Mouse (Mus musculus): ENCODE data around the gene Ccnd1. TPM values are rescaled to one million over a fixed set of nuclear protein-coding genes. Genes with fewer than 3 reads are reported as not detected.

Gene Ccnd1
- total RNA-seq (2021), result 10 to 100 TPM; 41.8 to 55.4 TPM

DNA sequence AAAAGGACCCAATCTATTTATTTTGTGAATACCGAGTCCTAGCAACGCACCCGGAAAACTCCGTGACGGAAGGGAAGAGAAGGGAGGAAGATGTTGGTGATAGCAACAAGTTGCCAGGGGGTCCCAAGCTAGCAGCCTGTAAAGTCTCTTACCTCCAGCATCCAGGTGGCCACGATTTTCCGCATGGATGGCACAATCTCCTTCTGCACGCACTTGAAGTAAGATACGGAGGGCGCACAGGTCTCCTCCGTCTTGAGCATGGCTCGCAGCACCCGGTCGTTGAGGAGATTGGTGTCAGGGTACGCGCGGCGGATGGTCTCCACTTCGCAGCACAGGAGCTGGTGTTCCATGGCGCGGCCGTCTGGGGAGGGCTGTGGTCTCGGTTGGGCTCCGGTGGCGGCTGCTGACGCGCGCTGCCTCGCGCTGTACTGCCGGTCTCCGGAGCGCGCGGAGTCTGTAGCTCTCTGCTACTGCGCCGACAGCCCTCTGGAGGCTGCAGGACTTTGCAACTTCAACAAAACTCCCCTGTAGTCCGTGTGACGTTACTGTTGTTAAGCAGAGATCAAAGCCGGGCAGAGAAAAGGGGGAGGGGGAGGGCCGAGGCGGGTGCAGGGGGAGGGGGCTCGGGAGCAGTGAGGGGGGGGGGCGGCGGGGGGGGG lies at the start of gene Ccnd1:
Ccnd1 (minus strand) TSS at position 582 of the 659 bp plus-strand sequence.
- intact Hi-C loops (cut with DNase I), result loop anchor here (2.0 to 5.0 kb wide), 3 partner anchors 93 to 257 kb away; no protein-coding TSS in a partner anchor
- peak; percentile 63 to 72 for DNase-seq (ENCODE audit: low spot score in 2 of 2)

- intact Hi-C loops (cut with DNase I), result no loop called here
- DNase-seq (ENCODE audit: low spot score in 2 of 2), result no peak
These were observed 49.1 kb upstream of the Ccnd1 start for GRCm38 (mm10) chr7:144988856-144989255.

DNA sequence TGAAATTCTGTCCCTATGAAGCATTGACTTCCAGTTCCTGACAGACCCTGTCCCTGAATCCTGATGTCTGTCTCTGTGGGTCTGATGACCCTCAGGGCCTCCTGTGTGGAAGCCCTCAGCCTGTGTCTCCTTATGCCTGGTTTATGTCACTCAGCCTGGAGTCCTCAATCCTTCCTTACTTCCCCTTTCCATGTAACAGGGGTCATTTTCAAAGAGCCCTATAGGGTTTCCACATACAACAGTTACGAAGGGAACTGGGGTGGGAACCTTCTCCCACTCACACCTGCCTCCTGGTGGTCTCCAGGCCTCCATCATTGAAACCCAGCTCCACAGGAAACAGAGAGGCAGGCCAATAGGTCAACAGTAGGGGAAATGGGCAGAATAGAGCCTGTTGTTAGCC lies 45.4 kb upstream of the Ccnd1 start:
- no peak for DNase-seq (ENCODE audit: low spot score in 2 of 2)

GRCm38 (mm10) chr7:144982358-144983110 lies 42.8 kb upstream of the Ccnd1 start:
- intact Hi-C loops (cut with DNase I), result no loop called here
- DNase-seq (ENCODE audit: low spot score in 2 of 2), result no peak

More for the DNA sequence above, 45.4 kb upstream of the Ccnd1 start:
- intact Hi-C loops (cut with DNase I), result no loop called here

DNA sequence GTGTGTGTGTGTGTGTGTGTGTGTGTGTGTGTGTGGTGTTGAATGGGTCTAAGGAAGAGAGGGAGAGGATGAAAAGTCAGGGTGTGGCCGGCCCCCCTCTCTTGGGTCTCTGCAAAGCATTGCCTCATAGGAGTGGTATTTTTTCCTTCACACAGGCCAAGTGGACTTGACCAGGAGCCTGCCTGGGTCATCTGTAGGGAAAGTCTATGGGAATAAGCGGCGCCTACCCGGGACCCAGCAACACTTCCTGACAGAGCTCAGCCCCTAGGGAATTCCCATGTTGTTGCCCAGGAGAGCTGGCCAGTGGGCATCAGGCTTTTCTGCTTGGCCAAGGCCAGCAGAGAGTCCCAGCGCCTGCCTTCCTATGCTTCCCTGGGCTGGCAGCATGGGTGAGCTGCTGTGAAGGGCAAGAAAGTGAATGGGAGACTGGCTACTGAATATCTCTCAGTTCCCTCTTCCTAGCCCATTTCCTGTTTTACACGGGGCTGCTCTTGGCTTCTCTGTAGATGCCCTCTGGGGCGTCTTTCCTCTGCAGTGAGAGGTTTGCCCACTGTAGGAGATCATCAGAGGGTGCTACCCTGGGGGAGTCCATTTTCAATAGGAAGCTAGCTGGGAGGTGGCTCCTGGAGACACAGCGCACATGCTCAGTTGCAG lies 41.8 kb upstream of the Ccnd1 start:
- intact Hi-C loops (cut with DNase I), result no loop called here
- no peak for DNase-seq (ENCODE audit: low spot score in 2 of 2)

DNA sequence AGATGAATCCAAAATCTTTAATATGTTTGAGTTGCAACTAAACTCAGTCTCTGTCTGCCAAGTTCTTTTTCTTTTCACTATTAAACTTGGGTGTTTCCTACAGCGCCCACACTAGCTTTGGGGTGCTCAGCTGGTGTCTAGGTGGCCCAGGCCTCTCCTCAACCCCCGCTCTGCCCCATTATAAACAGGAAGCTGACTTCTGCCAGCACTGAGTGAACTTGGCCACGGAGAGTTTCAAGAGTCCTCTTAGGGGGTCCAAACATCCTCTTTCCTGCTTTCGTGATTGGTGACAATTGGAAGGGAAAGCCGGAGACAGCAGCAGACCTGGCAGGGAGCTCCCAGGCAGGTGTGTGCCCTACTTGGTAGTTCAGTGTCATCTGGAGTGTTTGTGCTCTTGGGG lies 40.1 kb upstream of the Ccnd1 start:
- intact Hi-C loops (cut with DNase I), result no loop called here
- DNase-seq (ENCODE audit: low spot score in 2 of 2), result no peak

DNA sequence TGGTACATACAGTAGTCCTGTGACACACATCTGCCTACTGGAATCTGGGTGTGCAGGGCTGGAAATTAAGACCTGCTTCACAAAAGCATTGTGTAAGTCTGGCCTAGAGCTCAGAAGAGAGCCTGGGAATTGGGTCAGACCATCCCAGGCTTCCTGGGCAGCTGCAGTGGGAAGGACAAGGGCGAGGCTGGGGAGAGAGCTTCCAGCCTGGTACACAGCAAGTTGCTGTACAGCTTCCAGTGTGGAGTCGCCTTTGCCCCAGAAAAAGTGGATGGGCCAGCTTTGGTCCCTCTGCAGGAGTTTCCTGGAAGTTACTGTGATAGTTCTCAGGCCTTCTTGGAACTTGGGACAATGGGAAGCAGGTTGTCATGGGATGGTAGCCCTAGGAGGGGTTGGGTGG lies 37.4 kb upstream of the Ccnd1 start:
- DNase-seq (ENCODE audit: low spot score in 2 of 2), result no peak
- intact Hi-C loops (cut with DNase I), result no loop called here

DNA sequence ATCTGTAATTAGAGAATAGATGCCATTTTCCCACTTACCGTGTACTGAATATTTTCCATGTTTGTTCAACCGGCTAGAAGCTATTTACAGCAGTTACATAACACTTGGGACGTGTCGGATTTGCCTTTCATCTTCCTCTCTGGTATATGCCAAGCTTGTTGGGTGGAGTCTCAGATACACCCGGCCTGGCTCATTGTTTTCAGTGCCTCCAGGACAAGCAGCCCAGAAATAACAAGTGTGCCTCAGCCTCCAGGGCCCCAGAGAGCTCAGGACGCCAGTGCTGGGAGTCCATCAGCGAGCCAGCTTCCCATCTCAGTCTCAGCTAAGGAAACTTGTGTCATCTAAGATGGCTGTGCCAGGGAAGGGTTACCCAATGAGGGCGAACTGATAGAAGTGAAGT lies 33.7 kb upstream of the Ccnd1 start:
- intact Hi-C loops (cut with DNase I), result no loop called here
- no peak for DNase-seq (ENCODE audit: low spot score in 2 of 2)

- no peak for DNase-seq (ENCODE audit: low spot score in 2 of 2)
- intact Hi-C loops (cut with DNase I), result no loop called here
These were observed 32.0 kb upstream of the Ccnd1 start for GRCm38 (mm10) chr7:144971769-144972168.

GRCm38 (mm10) chr7:144970997-144971768 lies 31.5 kb upstream of the Ccnd1 start:
- intact Hi-C loops (cut with DNase I), result no loop called here
- DNase-seq (ENCODE audit: low spot score in 2 of 2), result no peak

DNA sequence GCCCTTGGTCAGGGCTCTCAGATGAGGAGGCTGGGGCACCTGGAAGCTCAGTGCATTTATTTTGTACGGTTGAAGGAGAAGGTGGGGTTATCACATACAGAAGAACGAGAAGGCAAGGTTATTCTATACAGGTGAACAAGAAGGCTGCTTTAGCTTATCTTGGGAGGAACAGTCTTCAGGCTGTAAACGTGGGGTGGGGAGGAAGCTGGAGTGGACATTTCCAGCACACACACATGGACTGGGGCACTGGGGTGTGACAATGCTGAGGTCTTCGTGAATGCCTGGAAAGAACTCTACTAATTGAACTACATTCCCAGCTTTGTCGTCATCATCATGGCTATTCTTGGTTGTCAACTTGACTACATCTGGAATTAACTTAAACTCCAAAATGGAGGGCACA lies 26.2 kb upstream of the Ccnd1 start:
- intact Hi-C loops (cut with DNase I), result no loop called here
- no peak for DNase-seq (ENCODE audit: low spot score in 2 of 2)

GRCm38 (mm10) chr7:144964316-144964715 lies 24.6 kb upstream of the Ccnd1 start:
- DNase-seq (ENCODE audit: low spot score in 2 of 2), result no peak
- intact Hi-C loops (cut with DNase I), result no loop called here

GRCm38 (mm10) chr7:144963911-144964310 lies 24.2 kb upstream of the Ccnd1 start:
- intact Hi-C loops (cut with DNase I), result no loop called here
- no peak for DNase-seq (ENCODE audit: low spot score in 2 of 2)

DNA sequence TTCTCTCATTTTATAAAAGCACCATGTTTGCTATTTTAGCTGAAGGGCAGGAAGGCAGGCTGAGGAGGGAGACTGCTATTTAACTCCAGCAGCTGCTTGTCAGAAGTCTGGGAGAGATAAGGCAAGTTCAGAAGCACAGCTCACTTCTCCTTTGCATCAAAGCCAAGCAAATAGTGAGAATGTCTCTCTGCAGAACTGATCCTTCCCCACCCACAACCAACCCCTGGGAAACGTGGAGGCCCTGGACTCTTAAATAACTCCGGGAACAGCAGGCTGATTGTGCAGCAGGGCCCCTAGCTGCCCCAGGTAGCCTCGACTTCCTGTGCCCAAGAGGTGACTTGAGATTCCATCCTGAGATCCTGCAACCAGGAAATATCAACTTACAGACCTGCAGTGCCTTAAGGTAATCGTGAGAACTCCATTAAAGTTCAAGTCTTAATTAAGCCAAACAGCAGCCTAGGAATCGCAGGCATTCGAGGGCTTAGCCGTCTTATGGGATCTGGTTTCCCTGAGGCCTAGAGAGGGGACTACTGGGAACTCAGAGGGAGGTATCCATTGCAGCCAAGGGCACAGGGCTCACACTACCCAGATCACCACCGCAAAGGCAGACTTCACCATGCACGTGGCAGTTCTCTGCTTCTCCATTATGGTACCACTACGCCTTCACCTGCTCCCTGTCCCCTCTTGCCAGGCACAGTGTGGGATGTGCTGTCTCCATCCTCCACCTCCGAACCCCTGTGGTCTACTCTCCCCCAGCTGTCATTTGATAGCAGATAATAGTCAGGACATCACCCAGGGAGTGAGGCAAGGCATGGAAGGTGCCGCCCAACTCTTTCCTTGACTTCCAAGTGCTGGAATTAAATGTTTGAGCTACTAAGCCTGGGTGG lies 19.0 kb upstream of the Ccnd1 start:
- DNase-seq (ENCODE audit: low spot score in 2 of 2), result no peak
- intact Hi-C loops (cut with DNase I), result no loop called here

DNA sequence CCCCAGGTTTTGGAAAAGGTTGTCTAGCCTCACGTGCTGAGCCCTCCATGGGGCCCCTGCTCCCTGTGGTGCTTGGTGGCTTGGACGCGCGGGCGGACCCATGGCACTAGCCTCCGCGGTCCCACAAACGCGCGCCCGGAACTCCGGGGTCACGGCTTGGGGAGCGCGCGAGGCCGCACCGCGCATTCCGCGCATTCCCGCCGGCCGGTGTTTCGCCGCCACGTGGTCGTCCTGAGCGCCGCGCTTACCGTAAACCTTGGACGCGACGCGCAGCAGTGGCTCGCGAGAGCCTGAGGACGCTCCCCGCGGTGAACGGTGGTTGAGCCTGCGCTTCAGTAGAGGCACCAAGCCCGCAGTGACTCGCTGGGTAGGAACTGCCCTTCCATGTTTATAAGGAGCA lies 3.5 kb upstream of the Ccnd1 start:
- intact Hi-C loops (cut with DNase I), result loop anchor here (5.0 kb wide), 1 partner anchor 89 kb away; no protein-coding TSS in a partner anchor
- DNase-seq (ENCODE audit: low spot score in 2 of 2), result peak; percentile 67 to 78

DNA sequence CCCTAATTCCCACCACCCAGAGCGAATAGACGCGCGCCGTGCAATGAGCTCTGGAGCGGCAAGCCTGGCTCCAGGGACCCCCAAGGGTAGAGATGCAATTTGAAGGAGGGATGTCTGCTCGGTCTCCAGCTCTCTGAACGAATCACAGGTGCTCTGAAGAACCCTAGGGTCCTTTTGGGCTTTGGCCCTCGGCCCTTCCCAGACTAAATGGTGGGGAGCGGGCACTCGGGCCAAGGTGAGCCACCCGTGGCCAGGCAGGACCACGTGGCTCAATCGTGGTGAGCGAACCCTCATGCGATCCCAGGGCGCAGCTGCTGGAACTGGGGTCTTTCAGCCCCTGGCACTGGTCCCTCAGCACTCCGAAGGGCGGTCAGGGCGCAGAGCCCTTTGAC lies 3.0 kb upstream of the Ccnd1 start:
- intact Hi-C loops (cut with DNase I), result loop anchor here (5.0 kb wide), 1 partner anchor 90 kb away; no protein-coding TSS in a partner anchor
- no peak for DNase-seq (ENCODE audit: low spot score in 2 of 2)

DNA sequence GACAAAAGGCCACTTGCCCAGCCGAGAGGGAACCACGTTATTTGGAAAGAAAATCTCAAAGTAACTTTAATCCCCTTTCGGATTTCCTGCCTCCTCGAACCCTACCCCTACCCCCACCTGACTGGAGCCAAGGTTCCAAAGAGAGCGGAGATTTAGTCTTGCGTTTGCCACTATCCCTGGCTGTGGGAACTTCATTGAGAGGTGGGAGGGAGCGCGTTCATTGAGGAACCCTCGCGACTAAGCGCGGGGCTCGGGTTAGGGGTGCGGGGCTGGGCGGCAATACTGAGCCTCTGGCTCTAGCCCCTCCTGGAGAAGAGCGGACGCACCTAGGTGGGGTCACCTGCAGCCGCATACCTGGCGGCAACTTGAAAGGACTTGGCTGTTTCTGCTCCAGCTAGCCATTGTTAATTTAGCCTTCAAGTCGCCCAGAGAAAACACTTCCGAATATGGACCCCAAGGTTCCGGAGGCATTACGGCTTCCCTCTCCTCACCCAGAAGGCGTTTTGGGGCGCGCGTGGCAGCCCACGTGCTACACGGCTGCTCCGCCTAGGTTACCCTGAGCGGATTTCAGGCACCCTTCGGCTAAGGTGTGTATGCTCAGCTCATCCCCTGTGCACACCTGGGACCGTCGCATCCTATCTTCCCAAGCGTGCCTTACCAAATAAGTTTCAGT lies 2.5 kb upstream of the Ccnd1 start:
- intact Hi-C loops (cut with DNase I), result loop anchor here (5.0 kb wide), 1 partner anchor 90 kb away; no protein-coding TSS in a partner anchor

DNA sequence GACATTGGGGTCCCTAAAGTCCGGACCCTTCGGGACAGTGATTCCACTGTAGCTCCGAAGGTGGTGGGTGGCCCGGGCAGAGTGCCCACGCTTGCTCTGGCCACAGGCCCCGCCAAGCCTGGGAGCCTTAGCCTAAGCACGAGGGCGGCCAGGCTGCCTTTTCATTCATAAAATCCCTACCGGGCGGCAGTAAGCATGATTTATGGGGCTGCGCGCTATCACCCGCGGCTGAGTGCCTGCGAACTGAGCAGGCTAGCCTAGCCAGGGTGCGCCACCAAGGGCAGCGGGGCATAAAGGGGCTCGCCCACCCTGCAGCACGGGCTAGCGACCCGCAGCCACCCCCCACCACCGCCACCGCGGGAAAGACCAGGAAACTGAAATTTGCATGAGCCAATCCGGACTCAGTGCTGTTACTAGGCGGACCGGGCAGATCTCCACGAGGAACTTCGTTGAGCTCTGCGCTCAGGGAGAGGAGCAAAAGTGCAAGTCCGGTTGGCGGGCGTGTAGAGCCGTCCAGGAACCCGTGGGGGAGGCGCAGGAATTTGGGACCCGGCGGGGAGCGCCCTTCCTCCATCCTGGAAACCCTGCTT lies 1.6 kb upstream of the Ccnd1 start:
- intact Hi-C loops (cut with DNase I), result loop anchor here (5.0 kb wide), 1 partner anchor 91 kb away; no protein-coding TSS in a partner anchor

More for the DNA sequence above, 2.5 kb upstream of the Ccnd1 start:
- no peak for DNase-seq (ENCODE audit: low spot score in 2 of 2)

More for the DNA sequence above, 1.6 kb upstream of the Ccnd1 start:
- DNase-seq (ENCODE audit: low spot score in 2 of 2), result peak; percentile 69 to 77
